ENCODE assay signal across 21 mouse cellular contexts in genomic region chr12:41724585-41724984, GRCm38 (mm10).
"Had no signal": no experiment of that assay in that cellular context is flagged by ENCODE, and none has a peak within 500 bp of the region (broad histone marks: within the 10 kb centered on the region; RNA-seq: fewer than 3 reads in every experiment).

No protein-coding gene starts in this region.

- DNase-seq: cerebellum, adult 2 months; cerebellum, adult 8-10 months; cerebellum, adult 9-10 months; cerebellum, adult 9-11 months; cerebellum, postnatal 10 days; cerebellum, postnatal 14 days; cerebellum, postnatal 25 days; cerebellum, postnatal 36 days; embryo, embryonic 11 days; forebrain, postnatal 0 days; gastrocnemius, adult 2 months; gastrocnemius, postnatal 10 days; gastrocnemius, postnatal 14 days; gastrocnemius, postnatal 25 days; gastrocnemius, postnatal 36 days; heart, adult 18-20 months; heart, adult 2 months had no signal

- ATAC-seq: forebrain, embryonic 13.5 days; forebrain, embryonic 14.5 days; forebrain, embryonic 15.5 days; forebrain, embryonic 16.5 days; forebrain, postnatal 0 days had no signal
